Mouse (Mus musculus) brain, embryonic 14.5 days (tissue): ENCODE data around the gene Adh7.

Source experiments
- CTCF ChIP-seq: fragments of 200-500 bp; IDR thresholded peaks from 2 replicates; pipeline ENCODE4 v1.5.1; 2012; ENCODE audit warnings: inconsistent platforms, mild to moderate bottlenecking, moderate library complexity, borderline replicate concordance; ENCODE audit not compliant: insufficient read depth, insufficient read length; ENCODE audit errors: extremely low read depth
- POLR2A ChIP-seq: fragments of 200-500 bp; IDR thresholded peaks from 2 replicates; pipeline ENCODE4 v1.6.1; 2012; ENCODE audit warnings: mild to moderate bottlenecking, inconsistent platforms, borderline replicate concordance; ENCODE audit not compliant: poor library complexity, insufficient read depth, insufficient read length, severe bottlenecking; ENCODE audit errors: extremely low read depth

- TF ChIP-seq POLR2A, result no peak
- no peak for TF ChIP-seq CTCF
Measured at GRCm38 (mm10) chr3:138275100-138275499, 57.5 kb downstream of the Adh7 start.
